Mouse (Mus musculus): ENCODE results near the gene Mob3b. TPM values are rescaled to one million over a fixed set of nuclear protein-coding genes. Genes with fewer than 3 reads are reported as not detected.
A peak's percentile ranks its signal among the peaks of the same experiment; 100 is the strongest.
"Not testable (repeated sequence)": the region's sequence is repeated elsewhere in the genome, so short reads cannot be mapped to it uniquely, and the experiment has no call there.

Gene Mob3b
- polyA plus RNA-seq, 1 experiment from 2014 or later: 18.5 TPM

- WGBS: 81% methylated on average over 10 of the region's 10 CpGs
- no peaks in the 10 kb centered on the region for H3K27me3 ChIP-seq
- H3K4me3 ChIP-seq: no peak overlapping the region
- H3K4me1 ChIP-seq: no peaks in the 10 kb centered on the region
- H3K4me2 ChIP-seq: no peak overlapping the region
- no peak overlapping the region for H3K27ac ChIP-seq
- H3K36me3 ChIP-seq: 0 out of 2 replicates have a peak, but pooled peaks cover 3% of the 10 kb centered on the region
- no peaks in the 10 kb centered on the region for H3K9me3 ChIP-seq
- no peak for ATAC-seq (ENCODE audit: insufficient number of reproducible peaks, insufficient read depth, low FRiP score, low TSS enrichment, low read depth)
- no peak overlapping the region for H3K9ac ChIP-seq
Observed at GRCm38 (mm10) chr4:34953716-34954115, 203.6 kb downstream of the Mob3b start.

- H3K4me1 ChIP-seq: no peaks in the 10 kb centered on the region
- H3K4me2 ChIP-seq: no peak overlapping the region
- H3K36me3 ChIP-seq: no peaks in the 10 kb centered on the region
- H3K9ac ChIP-seq: no peak overlapping the region
- no peak for ATAC-seq (ENCODE audit: insufficient number of reproducible peaks, insufficient read depth, low FRiP score, low TSS enrichment, low read depth)
- no peak overlapping the region for H3K4me3 ChIP-seq
- H3K27ac ChIP-seq: no peak overlapping the region
- no peaks in the 10 kb centered on the region for H3K27me3 ChIP-seq
- no peaks in the 10 kb centered on the region for H3K9me3 ChIP-seq
Observed at GRCm38 (mm10) chr4:34947181-34947580, 210.1 kb downstream of the Mob3b start.

- Histone ChIP-seq H3K36me3 (no peaks in the 10 kb centered on the region), H3K4me2 (no peak overlapping the region), H3K9me3 (no peaks in the 10 kb centered on the region), H3K4me1 (no peaks in the 10 kb centered on the region), H3K9ac (no peak overlapping the region), H3K27me3 (peaks cover 4% of the 10 kb centered on the region; the same call in 1 of the 2 replicates), H3K4me3 (no peak overlapping the region), H3K27ac (no peak overlapping the region)
- 95% methylated on average over 25 of the region's 25 CpGs for WGBS
- no peak for ATAC-seq (ENCODE audit: insufficient number of reproducible peaks, insufficient read depth, low FRiP score, low TSS enrichment, low read depth)
Observed at GRCm38 (mm10) chr4:34941046-34941445, 216.2 kb downstream of the Mob3b start.

- not testable (repeated sequence) for H3K36me3 ChIP-seq; H3K9me3 ChIP-seq; H3K9ac ChIP-seq; H3K27me3 ChIP-seq; ATAC-seq (ENCODE audit: insufficient number of reproducible peaks, insufficient read depth, low FRiP score, low TSS enrichment, low read depth); H3K4me2 ChIP-seq; H3K27ac ChIP-seq; H3K4me3 ChIP-seq; H3K4me1 ChIP-seq
- WGBS: 75% methylated on average over 7 of the region's 7 CpGs
Observed at GRCm38 (mm10) chr4:34928386-34928785, 228.9 kb downstream of the Mob3b start.

- no peaks in the 10 kb centered on the region for H3K9me3 ChIP-seq
- 65% methylated on average over 6 of the region's 6 CpGs for WGBS
- H3K9ac ChIP-seq: no peak overlapping the region
- no peak overlapping the region for H3K27ac ChIP-seq
- H3K27me3 ChIP-seq: no peaks in the 10 kb centered on the region
- H3K4me1 ChIP-seq: peaks cover 4% of the 10 kb centered on the region; the same call in 1 of the 2 replicates
- no peak for ATAC-seq (ENCODE audit: insufficient number of reproducible peaks, insufficient read depth, low FRiP score, low TSS enrichment, low read depth)
- H3K36me3 ChIP-seq: no peaks in the 10 kb centered on the region
- no peak overlapping the region for H3K4me3 ChIP-seq
- no peak overlapping the region for H3K4me2 ChIP-seq
Observed at GRCm38 (mm10) chr4:34922177-34922870, 235.0 kb downstream of the Mob3b start.

- H3K9me3 ChIP-seq: no peaks in the 10 kb centered on the region
- H3K27ac ChIP-seq: no peak overlapping the region
- H3K4me1 ChIP-seq: peaks cover 6% of the 10 kb centered on the region; the same call in 1 of the 2 replicates
- no peak overlapping the region for H3K9ac ChIP-seq
- no peaks in the 10 kb centered on the region for H3K27me3 ChIP-seq
- H3K36me3 ChIP-seq: no peaks in the 10 kb centered on the region
- no peak overlapping the region for H3K4me2 ChIP-seq
- no peak for ATAC-seq (ENCODE audit: insufficient number of reproducible peaks, insufficient read depth, low FRiP score, low TSS enrichment, low read depth)
- WGBS: 47% methylated on average over 7 of the region's 7 CpGs
- no peak overlapping the region for H3K4me3 ChIP-seq
Observed at GRCm38 (mm10) chr4:34917400-34917799, 239.9 kb downstream of the Mob3b start.

GRCm38 (mm10) chr4:34912171-34912570 is 245.1 kb downstream of the Mob3b start:
- Histone ChIP-seq H3K4me2 (no peak overlapping the region), H3K4me3 (no peak overlapping the region), H3K9me3 (no peaks in the 10 kb centered on the region), H3K36me3 (no peaks in the 10 kb centered on the region), H3K27me3 (no peaks in the 10 kb centered on the region), H3K9ac (no peak overlapping the region), H3K27ac (no peak overlapping the region), H3K4me1 (peaks cover 1% of the 10 kb centered on the region; the same call in 1 of the 2 replicates)
- 69% methylated on average over 3 of the region's 3 CpGs for WGBS
- no peak for ATAC-seq (ENCODE audit: insufficient number of reproducible peaks, insufficient read depth, low FRiP score, low TSS enrichment, low read depth)

GRCm38 (mm10) chr4:34911401-34911800 is 245.9 kb downstream of the Mob3b start:
- Histone ChIP-seq H3K27ac (no peak overlapping the region), H3K27me3 (no peaks in the 10 kb centered on the region; the same call in 1 of the 2 replicates), H3K4me1 (peaks cover 7% of the 10 kb centered on the region; the same call in 1 of the 2 replicates), H3K36me3 (no peaks in the 10 kb centered on the region), H3K9ac (no peak overlapping the region), H3K9me3 (no peaks in the 10 kb centered on the region), H3K4me3 (no peak overlapping the region), H3K4me2 (no peak overlapping the region)
- no peak for ATAC-seq (ENCODE audit: insufficient number of reproducible peaks, insufficient read depth, low FRiP score, low TSS enrichment, low read depth)
- WGBS: 46% methylated on average over 3 of the region's 3 CpGs

GRCm38 (mm10) chr4:34908127-34908526 is 249.2 kb downstream of the Mob3b start:
- Histone ChIP-seq H3K9ac (no peak overlapping the region), H3K36me3 (no peaks in the 10 kb centered on the region)
- 79% methylated on average over 7 of the region's 7 CpGs for WGBS

GRCm38 (mm10) chr4:34907026-34907425 is 250.3 kb downstream of the Mob3b start:
- WGBS: 23% methylated on average over 14 of the region's 14 CpGs
- Histone ChIP-seq H3K4me2 (peak overlapping the region; percentile 41), H3K9me3 (no peaks in the 10 kb centered on the region), H3K27me3 (no peaks in the 10 kb centered on the region; the same call in 1 of the 2 replicates), H3K27ac (no peak overlapping the region), H3K4me1 (peaks cover 7% of the 10 kb centered on the region; the same call in 1 of the 2 replicates), H3K9ac (no peak overlapping the region), H3K4me3 (no peak overlapping the region), H3K36me3 (no peaks in the 10 kb centered on the region)
- ATAC-seq (ENCODE audit: insufficient number of reproducible peaks, insufficient read depth, low FRiP score, low TSS enrichment, low read depth): no peak

More at GRCm38 (mm10) chr4:34908127-34908526, 249.2 kb downstream of the Mob3b start:
- no peaks in the 10 kb centered on the region for H3K9me3 ChIP-seq
- no peak overlapping the region for H3K27ac ChIP-seq
- H3K4me1 ChIP-seq: peaks cover 7% of the 10 kb centered on the region; the same call in 1 of the 2 replicates
- no peak overlapping the region for H3K4me2 ChIP-seq
- ATAC-seq (ENCODE audit: insufficient number of reproducible peaks, insufficient read depth, low FRiP score, low TSS enrichment, low read depth): no peak
- no peak overlapping the region for H3K4me3 ChIP-seq
- H3K27me3 ChIP-seq: no peaks in the 10 kb centered on the region; the same call in 1 of the 2 replicates

GRCm38 (mm10) chr4:34906151-34906550 is 251.1 kb downstream of the Mob3b start:
- Histone ChIP-seq H3K36me3 (no peaks in the 10 kb centered on the region), H3K27me3 (no peaks in the 10 kb centered on the region; the same call in 1 of the 2 replicates), H3K9ac (no peak overlapping the region), H3K4me3 (no peak overlapping the region), H3K4me2 (no peak overlapping the region), H3K27ac (no peak overlapping the region), H3K4me1 (peaks cover 7% of the 10 kb centered on the region; the same call in 1 of the 2 replicates), H3K9me3 (no peaks in the 10 kb centered on the region)
- WGBS: 74% methylated on average over 4 of the region's 4 CpGs
- ATAC-seq (ENCODE audit: insufficient number of reproducible peaks, insufficient read depth, low FRiP score, low TSS enrichment, low read depth): no peak

GRCm38 (mm10) chr4:34905396-34905795 is 251.9 kb downstream of the Mob3b start:
- no peaks in the 10 kb centered on the region for H3K9me3 ChIP-seq
- no peak overlapping the region for H3K4me3 ChIP-seq
- no peak overlapping the region for H3K9ac ChIP-seq
- H3K27ac ChIP-seq: no peak overlapping the region
- no peak overlapping the region for H3K4me2 ChIP-seq
- 59% methylated on average over 5 of the region's 5 CpGs for whole genome bisulfite sequencing
- H3K4me1 ChIP-seq: peaks cover 7% of the 10 kb centered on the region
- no peaks in the 10 kb centered on the region; the same call in 1 of the 2 replicates for H3K27me3 ChIP-seq
- H3K36me3 ChIP-seq: no peaks in the 10 kb centered on the region
- ATAC-seq (ENCODE audit: insufficient number of reproducible peaks, insufficient read depth, low FRiP score, low TSS enrichment, low read depth): no peak

All from embryonic facial prominence, embryonic 13.5 days (tissue).